Mouse (Mus musculus): ENCODE results near the gene Misp. TPM values are rescaled to one million over a fixed set of nuclear protein-coding genes. Genes with fewer than 3 reads are reported as not detected.

The Misp gene
- polyA plus RNA-seq, 1 experiment from 2014 or later = 0.69 TPM

- Histone ChIP-seq H3K27me3 (ENCODE audit: control insufficient read depth, insufficient read depth, low read length) (no peaks in the 10 kb centered on the region), H3K4me3 (ENCODE audit: low read depth, low read length) (no peak overlapping the region), H3K9ac (ENCODE audit: low read depth, low read length) (no peak overlapping the region), H3K4me2 (replicated peaks; ENCODE audit: low read depth, low read length) (no peak overlapping the region), H3K36me3 (ENCODE audit: control insufficient read depth, insufficient read depth, low read length) (peaks cover 30% of the 10 kb centered on the region), H3K9me3 (ENCODE audit: control insufficient read depth, low read length) (no peaks in the 10 kb centered on the region), H3K27ac (ENCODE audit: low read depth, low read length) (no peak overlapping the region), H3K4me1 (replicated peaks; ENCODE audit: control insufficient read depth, insufficient read depth, low read length) (no peaks in the 10 kb centered on the region; the same call in 1 of the 2 replicates)
- ATAC-seq (ENCODE audit: low FRiP score) = peak; percentile 21; the same call in 1 of the 2 replicates
- WGBS = 54% methylated on average over 10 of the region's 10 CpGs
- DNase-seq (ENCODE audit: low spot score) = no peak
These were observed 43.8 kb downstream of the Misp start for GRCm38 (mm10) chr10:79864351-79865188.

GRCm38 (mm10) chr10:79865189-79865601 is 44.4 kb downstream of the Misp start:
- peaks cover 24% of the 10 kb centered on the region for H3K36me3 ChIP-seq (ENCODE audit: control insufficient read depth, insufficient read depth, low read length)
- H3K4me2 ChIP-seq (replicated peaks; ENCODE audit: low read depth, low read length) = no peak overlapping the region
- no peak overlapping the region for H3K9ac ChIP-seq (ENCODE audit: low read depth, low read length)
- DNase-seq (ENCODE audit: low spot score) (no peak), ATAC-seq (ENCODE audit: low FRiP score) (peak; percentile 15; the same call in 1 of the 2 replicates)
- WGBS = 78% methylated on average over 12 of the region's 12 CpGs
- no peaks in the 10 kb centered on the region; the same call in 1 of the 2 replicates for H3K4me1 ChIP-seq (replicated peaks; ENCODE audit: control insufficient read depth, insufficient read depth, low read length)
- H3K4me3 ChIP-seq (ENCODE audit: low read depth, low read length) = no peak overlapping the region
- no peaks in the 10 kb centered on the region for H3K27me3 ChIP-seq (ENCODE audit: control insufficient read depth, insufficient read depth, low read length)
- H3K9me3 ChIP-seq (ENCODE audit: control insufficient read depth, low read length) = no peaks in the 10 kb centered on the region
- H3K27ac ChIP-seq (ENCODE audit: low read depth, low read length) = no peak overlapping the region

GRCm38 (mm10) chr10:79865801-79866295 is 45.1 kb downstream of the Misp start:
- no peak overlapping the region for H3K4me3 ChIP-seq (ENCODE audit: low read depth, low read length)
- no peaks in the 10 kb centered on the region for H3K9me3 ChIP-seq (ENCODE audit: control insufficient read depth, low read length)
- H3K4me1 ChIP-seq (replicated peaks; ENCODE audit: control insufficient read depth, insufficient read depth, low read length) = no peaks in the 10 kb centered on the region; the same call in 1 of the 2 replicates
- H3K27ac ChIP-seq (ENCODE audit: low read depth, low read length) = no peak overlapping the region
- H3K4me2 ChIP-seq (replicated peaks; ENCODE audit: low read depth, low read length) = no peak overlapping the region
- H3K27me3 ChIP-seq (ENCODE audit: control insufficient read depth, insufficient read depth, low read length) = no peaks in the 10 kb centered on the region
- ATAC-seq (ENCODE audit: low FRiP score) (no peak), DNase-seq (ENCODE audit: low spot score) (no peak)
- peaks cover 18% of the 10 kb centered on the region for H3K36me3 ChIP-seq (ENCODE audit: control insufficient read depth, insufficient read depth, low read length)
- H3K9ac ChIP-seq (ENCODE audit: low read depth, low read length) = no peak overlapping the region
- 82% methylated on average over 19 of the region's 19 CpGs for WGBS

GRCm38 (mm10) chr10:79866601-79867000 is 45.8 kb downstream of the Misp start:
- Histone ChIP-seq H3K27ac (ENCODE audit: low read depth, low read length) (no peak overlapping the region), H3K4me1 (replicated peaks; ENCODE audit: control insufficient read depth, insufficient read depth, low read length) (no peaks in the 10 kb centered on the region), H3K4me2 (replicated peaks; ENCODE audit: low read depth, low read length) (no peak overlapping the region), H3K4me3 (ENCODE audit: low read depth, low read length) (no peak overlapping the region), H3K36me3 (ENCODE audit: control insufficient read depth, insufficient read depth, low read length) (peaks cover 12% of the 10 kb centered on the region; the same call in 1 of the 2 replicates), H3K9me3 (ENCODE audit: control insufficient read depth, low read length) (no peaks in the 10 kb centered on the region), H3K27me3 (ENCODE audit: control insufficient read depth, insufficient read depth, low read length) (no peaks in the 10 kb centered on the region), H3K9ac (ENCODE audit: low read depth, low read length) (no peak overlapping the region)
- WGBS = 82% methylated on average over 11 of the region's 11 CpGs
- no peak for ATAC-seq (ENCODE audit: low FRiP score)
- no peak for DNase-seq (ENCODE audit: low spot score)

GRCm38 (mm10) chr10:79871845-79872244 is 51.1 kb downstream of the Misp start:
- no peaks in the 10 kb centered on the region for H3K27me3 ChIP-seq (ENCODE audit: control insufficient read depth, insufficient read depth, low read length)
- H3K9ac ChIP-seq (ENCODE audit: low read depth, low read length) = no peak overlapping the region
- H3K27ac ChIP-seq (ENCODE audit: low read depth, low read length) = no peak overlapping the region
- WGBS = 92% methylated on average over 8 of the region's 8 CpGs
- H3K4me2 ChIP-seq (replicated peaks; ENCODE audit: low read depth, low read length) = peak overlapping the region; percentile 58; the same call in 1 of the 2 replicates
- DNase-seq (ENCODE audit: low spot score) (no peak), ATAC-seq (ENCODE audit: low FRiP score) (no peak)
- no peaks in the 10 kb centered on the region; the same call in 1 of the 2 replicates for H3K4me1 ChIP-seq (replicated peaks; ENCODE audit: control insufficient read depth, insufficient read depth, low read length)
- H3K4me3 ChIP-seq (ENCODE audit: low read depth, low read length) = no peak overlapping the region
- H3K9me3 ChIP-seq (ENCODE audit: control insufficient read depth, low read length) = no peaks in the 10 kb centered on the region
- H3K36me3 ChIP-seq (ENCODE audit: control insufficient read depth, insufficient read depth, low read length) = peaks cover 5% of the 10 kb centered on the region; the same call in 1 of the 2 replicates

- 42% methylated on average over 3 of the region's 3 CpGs for WGBS
- Histone ChIP-seq H3K9ac (ENCODE audit: low read depth, low read length) (peak overlapping the region; percentile 93), H3K36me3 (ENCODE audit: control insufficient read depth, insufficient read depth, low read length) (peaks cover 5% of the 10 kb centered on the region; the same call in 1 of the 2 replicates), H3K27me3 (ENCODE audit: control insufficient read depth, insufficient read depth, low read length) (no peaks in the 10 kb centered on the region), H3K9me3 (ENCODE audit: control insufficient read depth, low read length) (no peaks in the 10 kb centered on the region), H3K4me1 (replicated peaks; ENCODE audit: control insufficient read depth, insufficient read depth, low read length) (no peaks in the 10 kb centered on the region; the same call in 1 of the 2 replicates), H3K27ac (ENCODE audit: low read depth, low read length) (no peak overlapping the region), H3K4me2 (replicated peaks; ENCODE audit: low read depth, low read length) (peak overlapping the region; percentile 58), H3K4me3 (ENCODE audit: low read depth, low read length) (peak overlapping the region; percentile 68)
- ATAC-seq (ENCODE audit: low FRiP score) = no peak
- no peak for DNase-seq (ENCODE audit: low spot score)
These were observed 52.1 kb downstream of the Misp start for GRCm38 (mm10) chr10:79872862-79873261.

GRCm38 (mm10) chr10:79873313-79873712 is 52.5 kb downstream of the Misp start:
- 12% methylated on average over 6 of the region's 6 CpGs for WGBS
- Histone ChIP-seq H3K4me2 (replicated peaks; ENCODE audit: low read depth, low read length) (peak overlapping the region; percentile 58), H3K9me3 (ENCODE audit: control insufficient read depth, low read length) (no peaks in the 10 kb centered on the region), H3K4me1 (replicated peaks; ENCODE audit: control insufficient read depth, insufficient read depth, low read length) (no peaks in the 10 kb centered on the region; the same call in 1 of the 2 replicates), H3K4me3 (ENCODE audit: low read depth, low read length) (peak overlapping the region; percentile 68), H3K27ac (ENCODE audit: low read depth, low read length) (peak overlapping the region; percentile 89; the same call in 1 of the 2 replicates), H3K27me3 (ENCODE audit: control insufficient read depth, insufficient read depth, low read length) (no peaks in the 10 kb centered on the region), H3K36me3 (ENCODE audit: control insufficient read depth, insufficient read depth, low read length) (peaks cover 5% of the 10 kb centered on the region; the same call in 1 of the 2 replicates), H3K9ac (ENCODE audit: low read depth, low read length) (peak overlapping the region; percentile 93)
- peak; percentile 15; the same call in 1 of the 2 replicates for ATAC-seq (ENCODE audit: low FRiP score)
- no peak for DNase-seq (ENCODE audit: low spot score)

- peak; percentile 60 for DNase-seq (ENCODE audit: low spot score)
- H3K4me1 ChIP-seq (replicated peaks; ENCODE audit: control insufficient read depth, insufficient read depth, low read length) = no peaks in the 10 kb centered on the region; the same call in 1 of the 2 replicates
These were observed 53.0 kb downstream of the Misp start for GRCm38 (mm10) chr10:79873715-79874289.

More at GRCm38 (mm10) chr10:79873715-79874289, 53.0 kb downstream of the Misp start:
- Histone ChIP-seq H3K27ac (ENCODE audit: low read depth, low read length) (peak overlapping the region; percentile 89), H3K27me3 (ENCODE audit: control insufficient read depth, insufficient read depth, low read length) (no peaks in the 10 kb centered on the region), H3K9me3 (ENCODE audit: control insufficient read depth, low read length) (no peaks in the 10 kb centered on the region), H3K4me3 (ENCODE audit: low read depth, low read length) (peak overlapping the region; percentile 68), H3K9ac (ENCODE audit: low read depth, low read length) (peak overlapping the region; percentile 93), H3K36me3 (ENCODE audit: control insufficient read depth, insufficient read depth, low read length) (peaks cover 5% of the 10 kb centered on the region; the same call in 1 of the 2 replicates), H3K4me2 (replicated peaks; ENCODE audit: low read depth, low read length) (peak overlapping the region; percentile 58)
- ATAC-seq (ENCODE audit: low FRiP score) = peak; percentile 28; the same call in 1 of the 2 replicates
- 3% methylated on average over 26 of the region's 26 CpGs for WGBS

All from hindbrain, embryonic 11.5 days (tissue).